Mouse (Mus musculus): ENCODE data around the gene Becn1. TPM values are rescaled to one million over a fixed set of nuclear protein-coding genes. Genes with fewer than 3 reads are reported as not detected.

Becn1 gene
- total RNA-seq, 4 experiments from 2014 or later, result 178 to 237 (median 199) TPM

DNA sequence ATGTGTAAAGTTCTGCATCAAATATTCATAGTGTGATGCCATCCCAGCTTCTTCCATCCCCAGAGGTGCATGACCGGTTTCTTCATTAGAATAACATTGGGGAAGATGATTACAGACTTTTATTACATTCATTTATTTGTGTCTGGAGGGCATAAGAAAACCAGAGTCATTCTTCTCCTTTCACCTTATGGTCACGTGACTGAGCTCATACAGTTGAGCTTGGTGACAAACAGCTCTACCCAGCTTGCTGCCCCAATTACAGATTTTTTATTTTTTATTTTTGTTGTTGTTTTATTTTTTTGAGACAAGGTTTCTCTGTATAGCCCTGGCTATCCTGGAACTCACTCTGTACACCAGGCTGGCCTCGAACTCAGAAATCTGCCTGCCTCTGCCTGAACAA is 29.6 kb downstream of the Becn1 start:
- no peak for DNase-seq (ENCODE audit: low spot score in 2 of 2)

DNA sequence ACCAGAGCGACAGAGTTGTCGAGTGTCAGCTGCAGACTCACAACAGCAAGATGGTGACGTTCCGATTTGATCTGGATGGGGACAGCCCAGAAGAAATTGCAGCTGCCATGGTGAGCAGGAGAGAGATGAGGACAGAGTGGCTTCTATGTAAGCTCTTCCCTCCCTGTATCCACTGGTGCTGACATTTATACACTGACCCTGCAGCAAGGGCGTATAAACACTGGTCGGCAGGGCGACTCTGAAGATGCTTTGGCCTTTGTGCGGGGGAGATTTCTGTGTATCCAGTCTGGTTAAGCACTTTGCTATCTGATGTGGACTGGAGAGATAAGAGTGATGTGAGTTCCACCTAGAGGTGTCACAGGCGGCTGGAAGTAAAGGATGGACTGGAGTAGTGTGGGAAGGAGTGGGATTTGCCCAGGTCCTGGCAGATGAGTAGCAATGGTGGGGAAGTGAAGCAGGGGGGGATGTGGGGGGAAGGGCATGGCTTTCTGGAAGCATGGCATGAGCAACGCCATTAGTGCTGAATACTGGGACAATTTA is 32.4 kb downstream of the Becn1 start:
- DNase-seq (ENCODE audit: low spot score in 2 of 2), result no peak

DNA sequence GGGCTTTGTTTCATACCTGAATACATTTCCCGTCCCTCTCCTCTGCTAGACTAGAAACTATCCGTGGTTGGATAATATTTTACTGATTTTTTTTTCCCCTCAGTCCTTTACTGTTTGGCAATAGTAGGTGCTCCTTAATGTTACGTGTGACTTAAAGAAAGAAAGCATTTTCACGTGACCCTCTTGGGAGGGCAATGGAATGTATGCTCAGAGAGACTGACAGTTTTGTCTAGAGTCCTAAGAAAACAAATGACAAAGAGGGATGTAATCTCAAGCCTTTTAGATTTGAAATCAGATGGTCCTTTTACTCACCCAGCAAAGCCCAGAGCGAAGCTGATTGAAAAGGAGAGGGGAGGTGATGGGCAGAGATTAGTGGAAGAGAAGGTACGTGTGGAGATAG is 36.2 kb downstream of the Becn1 start:
- no peak for DNase-seq (ENCODE audit: low spot score in 2 of 2)

DNA sequence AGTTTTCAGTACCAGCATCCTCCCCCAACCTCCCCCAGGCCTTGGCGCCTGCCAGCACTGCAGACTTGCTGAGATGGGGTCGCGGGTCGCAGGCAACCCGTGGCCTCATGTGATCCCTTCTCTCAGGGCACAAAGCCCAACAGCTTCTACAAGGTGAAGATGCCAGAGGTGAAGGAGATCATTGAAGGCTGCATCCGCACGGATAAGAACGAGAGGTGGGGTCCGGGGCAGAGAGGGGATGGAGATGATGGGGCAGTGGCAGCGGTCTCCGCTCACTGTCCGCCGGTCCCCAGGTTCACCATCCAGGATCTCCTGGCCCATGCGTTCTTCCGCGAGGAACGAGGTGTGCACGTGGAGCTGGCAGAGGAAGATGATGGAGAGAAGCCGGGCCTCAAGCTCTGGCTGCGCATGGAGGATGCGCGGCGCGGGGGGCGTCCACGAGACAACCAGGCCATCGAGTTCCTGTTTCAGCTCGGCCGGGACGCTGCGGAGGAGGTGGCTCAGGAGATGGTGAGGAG is 37.1 kb downstream of the Becn1 start:
- DNase-seq (ENCODE audit: low spot score in 2 of 2), result no peak

DNA sequence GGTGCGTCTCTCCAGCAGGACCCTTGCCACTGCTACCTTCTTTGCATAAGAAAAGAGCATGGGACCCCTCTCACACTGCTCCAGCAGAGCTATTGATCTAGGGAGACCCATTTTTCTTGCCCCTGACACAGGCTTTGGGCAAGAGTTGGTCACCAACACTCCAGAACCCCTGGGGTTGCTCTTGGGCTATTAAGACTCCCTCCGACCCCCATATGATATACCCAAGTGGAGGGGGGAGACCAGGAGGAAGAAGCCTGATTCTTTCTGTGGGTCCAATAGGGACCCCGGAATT is 38.2 kb downstream of the Becn1 start:
- no peak for DNase-seq (ENCODE audit: low spot score in 2 of 2)

DNA sequence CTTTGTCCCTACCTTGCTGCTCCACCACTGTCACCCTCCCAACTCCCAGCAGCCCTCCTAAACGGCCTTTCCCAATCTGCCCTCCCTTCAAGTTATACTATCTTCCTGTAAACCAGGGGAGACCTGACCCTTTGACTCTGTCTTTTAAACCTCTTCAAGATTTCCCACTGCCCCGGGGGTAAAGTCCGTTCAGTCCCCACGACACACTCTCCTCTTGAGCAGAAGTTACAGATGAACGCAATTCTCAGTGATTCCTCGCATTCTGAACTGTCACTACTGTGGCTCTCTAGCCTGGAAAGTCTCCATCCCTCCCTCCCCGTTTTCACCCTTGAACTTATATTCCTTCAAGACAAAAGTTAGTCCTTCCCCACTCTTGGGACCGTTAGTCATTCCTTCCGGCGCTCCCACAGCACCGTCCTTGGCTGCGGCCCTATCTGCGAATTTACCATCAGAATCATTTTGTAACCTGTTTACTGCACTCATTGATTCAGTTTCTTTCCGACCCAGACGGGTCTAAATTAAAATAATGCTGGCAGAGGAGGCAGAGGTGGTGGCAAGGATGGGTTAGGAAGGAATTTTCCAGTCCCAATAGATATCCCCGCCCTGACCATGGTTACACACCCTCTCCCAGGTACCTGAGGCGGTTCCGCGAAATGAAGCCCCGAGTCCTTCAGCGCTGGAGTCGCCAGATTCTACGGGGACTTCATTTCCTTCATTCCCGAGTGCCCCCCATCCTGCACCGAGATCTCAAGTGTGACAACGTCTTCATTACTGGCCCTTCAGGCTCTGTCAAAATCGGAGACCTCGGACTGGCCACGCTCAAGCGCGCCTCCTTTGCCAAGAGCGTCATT is 38.7 kb downstream of the Becn1 start:
- DNase-seq (ENCODE audit: low spot score in 2 of 2), result no peak

DNA sequence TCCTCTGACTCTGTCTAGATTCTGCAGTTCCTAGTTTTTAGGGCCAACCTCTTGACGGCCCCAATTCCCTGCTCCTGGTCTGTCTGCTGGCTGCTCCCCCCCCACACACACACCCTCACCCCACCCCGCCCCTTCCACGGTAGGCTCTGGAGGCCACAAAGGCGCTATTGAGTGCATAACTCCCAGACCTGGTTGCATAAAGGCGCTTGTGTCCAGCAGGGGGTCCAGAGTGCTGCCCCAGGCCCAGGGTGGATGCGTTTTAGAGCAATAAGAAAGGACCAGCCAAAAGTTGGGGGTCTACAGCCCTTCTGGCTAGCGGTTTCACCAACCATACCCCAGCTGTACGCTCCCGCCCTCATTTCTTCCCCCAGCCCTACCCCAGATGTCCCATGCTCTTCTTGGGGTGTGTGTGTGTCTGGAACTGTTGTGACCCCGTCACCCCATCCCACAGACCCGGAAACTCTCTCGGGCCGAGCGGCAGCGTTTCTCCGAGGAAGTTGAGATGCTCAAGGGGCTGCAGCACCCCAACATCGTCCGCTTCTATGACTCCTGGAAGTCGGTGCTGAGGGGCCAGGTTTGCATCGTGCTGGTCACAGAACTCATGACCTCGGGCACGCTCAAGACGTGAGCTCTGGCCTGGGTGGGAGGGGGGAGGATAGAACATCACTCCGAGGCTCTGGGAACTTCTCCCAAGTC is 39.7 kb downstream of the Becn1 start:
- DNase-seq (ENCODE audit: low spot score in 2 of 2), result no peak

DNA sequence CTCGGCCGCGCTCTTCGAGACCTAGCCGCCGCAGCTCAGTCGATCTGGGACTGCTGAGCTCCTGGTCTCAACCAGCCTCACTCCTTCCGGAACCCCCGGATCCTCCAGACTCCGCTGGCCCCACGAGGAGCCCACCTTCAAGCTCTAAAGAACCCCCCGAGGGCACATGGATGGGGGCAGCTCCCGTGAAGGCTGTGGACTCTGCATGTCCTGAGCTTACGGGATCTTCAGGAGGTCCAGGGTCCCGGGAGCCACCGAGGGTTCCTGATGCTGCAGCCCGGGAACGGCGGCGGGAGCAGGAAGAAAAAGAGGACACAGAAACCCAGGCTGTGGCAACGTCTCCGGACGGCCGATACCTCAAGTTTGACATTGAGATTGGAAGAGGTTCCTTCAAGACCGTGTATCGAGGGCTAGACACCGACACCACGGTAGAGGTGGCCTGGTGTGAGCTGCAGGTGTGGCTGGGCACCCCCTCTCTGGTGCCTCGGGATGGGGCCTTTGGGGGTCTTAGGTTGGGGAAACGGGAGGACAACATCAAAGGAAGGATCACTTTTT is 41.2 kb downstream of the Becn1 start:
- DNase-seq (ENCODE audit: low spot score in 2 of 2), result no peak

DNA sequence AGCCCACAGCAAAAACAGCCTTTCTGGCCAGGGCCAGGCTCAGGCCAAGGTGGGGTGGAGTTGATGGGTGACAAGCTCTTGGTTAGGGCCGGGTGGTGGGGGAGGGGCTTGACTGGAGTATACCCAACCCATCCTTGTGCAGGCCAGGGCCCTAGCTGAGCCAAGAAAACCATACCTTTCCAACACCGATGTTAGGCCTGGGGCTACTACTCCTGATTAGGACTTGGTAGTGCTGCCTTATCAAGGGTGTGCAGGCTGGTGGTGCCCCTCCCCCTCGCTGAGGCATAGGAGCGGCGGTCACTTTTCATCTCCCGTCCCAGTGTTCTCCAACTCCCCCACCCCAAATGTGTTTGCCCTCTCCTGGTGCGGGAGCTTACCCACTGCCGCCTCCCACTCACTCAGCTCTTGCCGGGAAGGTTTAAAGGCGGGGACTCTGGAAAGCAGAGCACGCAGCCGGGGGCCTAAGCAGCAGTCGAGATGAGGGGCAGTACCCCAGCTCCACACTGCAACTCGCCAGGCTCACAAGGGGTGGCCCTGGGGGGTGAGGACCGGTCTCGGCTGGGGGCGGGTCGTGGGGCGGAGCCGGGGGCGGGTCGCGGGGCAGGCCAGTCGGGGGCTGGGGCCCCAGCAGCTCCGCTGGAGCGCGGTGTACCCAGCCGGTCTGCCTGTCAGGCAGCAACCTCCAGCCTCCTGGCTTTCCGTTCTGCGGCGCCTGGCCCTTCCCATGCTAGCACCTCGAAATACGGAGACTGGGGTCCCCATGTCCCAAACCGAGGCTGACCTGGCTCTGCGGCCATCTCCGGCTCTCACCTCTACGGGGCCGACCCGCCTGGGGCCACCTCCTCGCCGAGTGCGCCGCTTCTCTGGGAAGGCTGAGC is 41.9 kb downstream of the Becn1 start, which contains the start of gene Wnk4:
Gene Wnk4 (plus strand): TSS at position 620 of the 878 bp plus-strand sequence.
- no peak for DNase-seq (ENCODE audit: low spot score in 2 of 2)

DNA sequence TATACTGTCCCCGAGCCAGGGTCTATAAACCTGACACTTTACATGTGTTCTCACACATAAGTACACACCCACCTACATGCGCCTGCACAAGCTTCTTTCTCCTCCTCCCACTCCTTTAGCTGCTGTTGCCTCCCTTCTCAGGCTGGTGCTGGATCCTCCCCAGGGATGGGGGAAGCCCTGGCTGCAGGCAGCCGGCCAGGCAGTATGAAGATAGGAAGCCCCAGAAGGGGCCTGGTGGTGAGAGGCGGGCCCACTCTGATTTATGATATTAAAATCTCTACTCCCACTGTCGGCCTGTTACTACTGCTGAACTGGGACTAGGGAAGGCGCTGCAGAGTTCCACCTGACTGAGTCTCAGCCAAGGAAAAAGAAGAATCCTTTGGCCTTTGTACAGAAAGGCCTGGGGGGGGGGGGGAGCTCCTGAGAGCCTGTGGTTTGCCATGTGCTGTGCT is 42.8 kb downstream of the Becn1 start:
- DNase-seq (ENCODE audit: low spot score in 2 of 2), result peak; percentile 42 to 83

DNA sequence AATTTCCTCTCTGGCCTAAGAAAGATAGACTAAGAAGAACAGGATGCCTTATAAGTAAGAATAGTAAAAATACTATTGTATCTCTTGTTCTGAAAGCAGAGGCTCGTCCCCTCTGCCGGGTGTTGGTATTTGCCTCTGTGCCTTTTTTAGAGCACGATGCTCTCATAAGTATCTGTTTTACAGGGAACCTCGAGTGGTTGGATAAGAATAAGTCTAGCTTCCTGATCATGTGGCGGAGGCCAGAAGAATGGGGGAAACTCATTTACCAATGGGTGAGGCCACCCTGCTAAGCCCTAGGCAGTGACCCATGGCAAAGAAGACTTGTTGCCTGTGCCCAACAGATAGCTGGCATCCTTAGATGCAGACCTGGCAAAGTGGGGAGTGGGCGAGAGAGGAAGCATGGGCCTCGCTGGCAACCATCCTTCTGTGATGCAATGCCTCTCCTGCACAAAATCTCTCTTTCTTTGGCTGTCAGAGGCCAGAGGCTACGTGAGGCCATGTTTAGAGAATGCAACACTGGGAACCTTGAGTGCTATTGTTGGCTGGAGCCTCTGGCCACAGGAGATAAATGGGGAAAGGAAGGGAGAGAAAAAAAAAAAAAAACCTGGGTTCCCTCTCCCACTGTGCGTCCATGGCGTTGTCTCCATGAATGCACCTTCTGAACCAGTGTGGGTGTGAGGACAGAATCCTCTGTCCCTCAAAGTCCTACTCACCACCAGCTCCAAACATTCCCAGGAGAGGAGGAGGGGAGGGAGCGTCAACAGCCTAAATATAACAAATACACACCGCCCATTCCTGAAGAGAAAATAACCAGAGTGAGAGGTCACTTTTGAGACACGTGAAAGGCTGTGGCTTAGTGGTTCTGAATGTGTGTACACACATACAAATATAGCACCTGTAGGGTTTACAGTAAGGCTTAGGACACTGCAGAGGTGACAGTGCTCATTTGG is 46.0 kb downstream of the Becn1 start:
- no peak for DNase-seq (ENCODE audit: low spot score in 2 of 2)

DNA sequence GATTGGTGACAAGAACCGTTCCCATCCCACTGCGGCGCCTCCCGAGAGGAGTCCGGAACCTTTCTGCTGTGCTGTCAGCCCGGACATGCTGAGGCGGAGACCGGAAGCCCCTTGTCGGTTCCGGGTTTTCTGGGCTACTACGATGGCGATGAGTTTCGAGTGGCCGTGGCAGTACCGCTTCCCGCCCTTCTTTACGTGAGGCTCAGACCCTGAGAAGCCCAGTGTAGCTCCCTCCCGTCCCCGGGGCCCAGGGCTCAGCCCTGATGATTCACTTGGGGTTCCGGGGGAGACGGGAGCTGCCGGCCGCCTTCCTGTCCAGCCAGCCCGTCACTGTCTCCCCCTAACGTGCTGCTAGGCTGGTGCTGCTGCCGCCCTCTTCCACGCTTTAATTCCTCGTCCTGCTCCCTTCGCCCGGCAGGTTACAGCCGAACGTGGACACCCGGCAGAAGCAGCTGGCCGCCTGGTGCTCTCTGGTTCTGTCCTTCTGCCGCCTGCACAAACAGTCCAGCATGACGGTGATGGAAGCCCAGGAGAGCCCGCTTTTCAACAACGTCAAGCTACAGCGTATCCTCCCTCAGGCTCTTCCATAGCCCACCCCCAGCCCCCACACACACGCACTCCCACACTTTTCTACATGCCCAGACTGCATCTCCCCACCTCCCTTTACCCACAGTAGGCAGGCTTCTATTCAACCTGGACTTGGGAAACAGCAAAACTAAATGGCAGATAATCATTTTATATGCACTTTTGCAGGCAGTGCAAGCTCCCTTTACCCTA is 48.3 kb downstream of the Becn1 start, which contains the start of gene Vps25:
Gene Vps25 (plus strand): TSS at position 95 of the 777 bp plus-strand sequence.
- DNase-seq (ENCODE audit: low spot score in 2 of 2), result peak; percentile 71 to 76

DNA sequence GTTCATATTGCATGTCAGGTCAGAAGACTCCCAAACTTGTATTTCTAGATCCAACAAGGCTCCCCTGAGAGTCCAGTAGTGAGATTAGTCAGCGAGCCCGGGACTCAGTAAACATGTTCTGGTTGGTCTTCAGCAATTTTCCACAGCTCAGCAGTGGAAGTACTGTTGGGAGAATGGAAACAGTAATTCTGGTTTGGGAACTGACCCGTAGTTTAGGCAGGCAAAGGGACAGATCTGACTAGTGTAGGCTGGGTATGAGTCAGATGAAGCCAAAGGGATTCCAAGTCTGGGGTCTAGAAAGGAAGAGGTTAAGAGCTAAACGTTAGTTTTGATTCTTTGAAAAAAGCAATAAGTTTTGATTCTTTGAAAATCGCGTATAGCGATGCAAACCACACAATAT is 49.1 kb downstream of the Becn1 start:
- no peak for DNase-seq (ENCODE audit: low spot score in 2 of 2)

DNA sequence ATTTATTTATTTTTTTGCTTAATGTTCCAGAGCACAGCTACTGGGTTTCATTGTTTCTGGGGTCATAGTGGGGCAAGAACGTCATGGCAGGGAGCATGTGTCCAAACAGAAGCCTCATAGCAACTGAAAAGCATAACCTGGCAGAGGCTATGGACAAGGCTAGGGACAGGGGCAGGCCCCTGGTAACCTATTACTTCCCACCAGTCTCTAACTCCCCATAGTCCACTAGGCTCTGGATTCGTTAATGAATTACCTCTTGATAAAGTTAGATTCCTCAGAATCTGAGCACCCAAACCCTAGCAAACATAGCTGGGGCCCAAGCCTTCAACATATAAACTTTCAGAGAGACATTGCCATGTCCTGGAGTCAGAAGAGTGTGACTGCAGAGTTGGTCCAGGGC is 51.1 kb downstream of the Becn1 start:
- DNase-seq (ENCODE audit: low spot score in 2 of 2), result no peak

DNA sequence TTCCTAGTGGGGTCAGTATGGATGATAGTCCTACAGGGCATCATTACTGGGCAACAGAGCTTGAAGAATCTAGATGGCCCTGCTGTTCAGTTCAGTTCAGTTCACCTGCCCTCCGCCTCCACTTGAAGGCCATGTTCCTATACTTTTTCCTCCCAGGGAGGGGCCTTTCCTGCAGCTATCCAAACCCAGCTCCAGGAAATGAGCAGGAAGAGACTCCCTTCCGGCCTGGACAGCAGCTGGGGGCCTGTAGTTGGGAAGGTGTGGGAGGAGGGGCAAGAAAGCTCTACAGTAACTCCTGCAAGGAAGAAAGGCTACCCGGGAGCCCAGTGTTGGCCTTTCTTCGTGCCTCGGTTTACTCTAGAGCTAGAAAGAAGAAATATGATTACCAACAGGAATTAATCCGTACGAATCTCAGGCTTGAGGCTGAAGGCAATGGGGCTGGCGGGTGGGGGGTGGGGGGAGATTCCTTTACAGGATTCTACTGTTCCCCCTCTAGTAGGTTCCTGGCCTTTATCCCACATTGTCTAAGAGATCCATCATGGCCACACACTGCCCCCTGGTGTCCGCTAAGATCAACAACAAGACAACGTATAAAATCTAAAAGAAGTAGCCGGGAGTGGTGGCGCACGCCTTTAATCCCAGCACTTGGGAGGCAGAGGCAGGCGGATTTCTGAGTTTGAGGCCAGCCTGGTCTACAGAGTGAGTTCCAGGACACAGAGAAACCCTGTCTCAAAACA is 53.7 kb downstream of the Becn1 start:
- DNase-seq (ENCODE audit: low spot score in 2 of 2), result no peak

DNA sequence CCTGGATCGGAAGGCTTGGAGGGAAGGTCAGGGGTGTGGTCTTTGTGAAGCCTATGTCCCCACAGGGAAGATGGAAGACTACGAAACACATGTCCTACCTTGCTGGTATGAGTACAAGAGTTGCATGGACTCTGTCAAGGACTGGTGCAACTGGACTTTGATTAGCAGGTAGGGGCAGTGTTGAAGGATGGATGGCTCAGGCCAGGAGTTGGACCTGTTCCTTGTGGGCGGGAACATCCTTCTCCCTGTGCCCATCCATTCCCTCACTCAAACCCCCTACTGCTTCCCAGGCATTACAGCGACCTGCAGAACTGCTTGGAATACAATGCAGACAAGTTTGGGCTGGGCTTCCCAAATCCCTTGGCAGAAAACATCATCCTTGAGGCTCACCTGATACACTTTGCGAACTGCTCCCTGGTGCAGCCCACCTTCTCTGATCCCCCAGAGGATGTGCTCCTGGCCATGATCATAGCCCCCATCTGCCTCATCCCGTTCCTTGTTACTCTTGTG is 54.5 kb downstream of the Becn1 start:
- no peak for DNase-seq (ENCODE audit: low spot score in 2 of 2)

DNA sequence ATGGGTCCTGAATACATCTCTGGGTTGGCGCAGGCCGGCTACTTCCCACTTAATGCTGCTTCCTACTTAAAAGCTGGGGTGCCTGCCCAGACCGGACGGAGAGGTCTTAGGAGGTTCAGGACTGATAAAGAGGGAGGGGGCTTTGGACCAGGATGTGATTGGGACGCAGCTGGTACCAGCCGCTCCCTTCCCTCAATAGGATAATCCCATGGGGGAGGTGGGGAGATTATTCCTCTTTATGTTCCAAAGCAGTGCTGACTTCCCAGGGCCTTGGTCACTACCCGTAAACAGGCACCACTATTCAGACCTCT is 55.4 kb downstream of the Becn1 start:
- DNase-seq (ENCODE audit: low spot score in 2 of 2), result no peak

Measured in left cerebral cortex, adult 8-10 months (tissue).